Mouse (Mus musculus): ENCODE measurements around the gene Olfr476.
"Not testable (repeated sequence)": the region's sequence is repeated elsewhere in the genome, so short reads cannot be mapped to it uniquely, and the experiment has no call there.

- not testable (repeated sequence) for TF ChIP-seq CTCF, POLR2A (IDR thresholded peaks at IDR 0.05; ENCODE audit: insufficient read depth, low read depth, low read length)
Measured at GRCm38 (mm10) chr7:108014256-108014655, 49.7 kb downstream of the Olfr476 start.
